Mouse (Mus musculus) forebrain, embryonic 16.5 days (tissue): Measurements from ENCODE around the gene Rasgef1b. TPM values are rescaled to one million over a fixed set of nuclear protein-coding genes. Genes with fewer than 3 reads are reported as not detected.
A peak's percentile ranks its signal among the peaks of the same experiment; 100 is the strongest.

Source experiments
- ATAC-seq: fragments of 200-750 bp; cut with Nextera tagmentation; 2 replicates; pipeline ENCODE4 v1.8.0; 2017; ENCODE audit warnings: mild to moderate bottlenecking, moderate library complexity
- H3K27ac ChIP-seq: fragments of 300-500 bp; sonication (generic); 2 replicates; pipeline ENCODE4 v1.5.1; 2014; ENCODE audit warnings: low read length, control low read depth
- H3K27me3 ChIP-seq: fragments of 300-500 bp; sonication (generic); replicated peaks from 2 replicates; pipeline ENCODE4 v1.6.1; 2014; ENCODE audit warnings: low read length; ENCODE audit not compliant: control insufficient read depth, insufficient read depth
- H3K36me3 ChIP-seq: fragments of 300-500 bp; sonication (generic); 2 replicates; pipeline ENCODE4 v1.6.1; 2014; ENCODE audit not compliant: control insufficient read depth, insufficient read depth
- H3K4me1 ChIP-seq: fragments of 300-500 bp; sonication (generic); replicated peaks from 2 replicates; pipeline ENCODE4 v1.6.1; 2014; ENCODE audit warnings: low read length; ENCODE audit not compliant: control insufficient read depth, insufficient read depth
- H3K4me2 ChIP-seq: fragments of 300-500 bp; sonication (generic); 2 replicates; pipeline ENCODE4 v1.6.1; 2014; ENCODE audit warnings: mild to moderate bottlenecking, low read length, control low read depth
- H3K4me3 ChIP-seq: fragments of 300-500 bp; sonication (generic); replicated peaks from 2 replicates; pipeline ENCODE4 v1.5.1; 2014; ENCODE audit warnings: mild to moderate bottlenecking, low read length, control low read depth
- H3K9ac ChIP-seq: fragments of 300-500 bp; sonication (generic); replicated peaks from 2 replicates; pipeline ENCODE4 v1.6.1; 2014; ENCODE audit warnings: low read depth, low read length, control low read depth
- H3K9me3 ChIP-seq: fragments of 300-500 bp; sonication (generic); 2 replicates; pipeline ENCODE4 v1.6.1; 2016; ENCODE audit warnings: low read length; ENCODE audit not compliant: control insufficient read depth
- WGBS: fragments of 180-500 bp; shearing (Covaris S2); extraction: QIAGEN DNeasy Blood & Tissue Kit; methylation state at CpG from one replicate; pipeline ENCODE4 v1.1.7; 2014; 5-methylcytosine and 5-hydroxymethylcytosine counted together
- polyA plus RNA-seq: library from polyadenylated mRNA; unstranded; fragments of >200 nt; fragmentation: Nextera tagmentation; extraction: Ambion mirVana; gene quantifications from 2 replicates; pipeline ENCODE4 v1.2.1, GENCODE M21; 2015

Gene Rasgef1b
- polyA plus RNA-seq, 1 experiment from 2014 or later, result 107 TPM

DNA sequence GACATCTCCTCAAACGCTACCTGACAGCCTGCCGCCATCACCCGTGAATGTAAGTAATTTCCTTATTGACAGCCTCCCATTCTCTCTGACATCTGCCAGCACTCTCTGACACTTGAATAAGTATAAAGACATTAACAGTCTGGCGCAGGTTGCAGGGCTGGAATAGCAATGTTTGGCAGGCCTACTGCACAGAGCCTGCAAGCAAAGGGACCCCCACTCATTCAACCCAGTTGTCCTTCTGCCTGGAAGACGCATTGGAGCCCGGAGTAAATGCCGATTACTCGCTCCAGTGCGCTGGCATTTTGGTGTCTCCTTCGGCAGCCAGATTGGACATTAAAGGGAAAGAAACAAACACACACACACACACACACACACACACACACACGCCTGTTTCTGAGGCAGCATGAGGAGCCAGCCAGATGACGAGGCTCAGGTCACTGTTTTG is 454.7 kb downstream of the Rasgef1b start:
- ATAC-seq, result peak; percentile 96
- Histone ChIP-seq H3K9ac (peak overlapping the region; percentile 10; the same call in 1 of the 2 replicates), H3K27me3 (no peaks in the 10 kb centered on the region), H3K27ac (peak overlapping the region; percentile 91), H3K4me3 (no peak overlapping the region), H3K9me3 (no peaks in the 10 kb centered on the region), H3K4me2 (peak overlapping the region; percentile 19), H3K36me3 (no peaks in the 10 kb centered on the region), H3K4me1 (peaks cover 26% of the 10 kb centered on the region)
- 5% methylated on average over 12 of the region's 12 CpGs for WGBS

GRCm38 (mm10) chr5:99271531-99271930 is 457.3 kb downstream of the Rasgef1b start:
- 43% methylated on average over 1 of the region's 1 CpGs for WGBS
- ATAC-seq, result no peak
- no peak overlapping the region for H3K9ac ChIP-seq
- H3K4me1 ChIP-seq, result peaks cover 24% of the 10 kb centered on the region
- no peak overlapping the region for H3K27ac ChIP-seq
- H3K4me3 ChIP-seq, result no peak overlapping the region
- H3K27me3 ChIP-seq, result no peaks in the 10 kb centered on the region
- H3K36me3 ChIP-seq, result no peaks in the 10 kb centered on the region
- H3K9me3 ChIP-seq, result no peaks in the 10 kb centered on the region
- H3K4me2 ChIP-seq, result no peak overlapping the region

DNA sequence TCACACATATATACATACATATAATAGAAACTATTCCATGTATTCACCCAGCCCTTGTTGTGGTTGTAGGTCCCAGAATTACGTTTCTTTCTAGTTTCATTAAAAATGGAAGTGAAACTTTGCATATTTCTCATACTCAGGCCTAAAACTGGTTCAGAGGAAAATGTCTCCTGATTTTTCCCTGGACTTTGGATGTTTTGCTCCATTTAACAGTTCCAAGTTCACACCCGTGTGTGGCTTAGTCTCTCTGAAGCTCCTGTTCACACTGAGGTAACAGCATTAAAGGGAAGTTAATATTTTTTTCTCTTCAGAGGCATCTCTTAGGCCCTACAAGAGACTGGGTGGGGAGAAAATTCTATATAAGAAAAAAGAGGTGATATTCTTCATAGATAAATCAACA is 459.7 kb downstream of the Rasgef1b start:
- Histone ChIP-seq H3K36me3 (no peaks in the 10 kb centered on the region), H3K4me1 (peaks cover 9% of the 10 kb centered on the region), H3K4me3 (no peak overlapping the region), H3K4me2 (no peak overlapping the region), H3K9ac (no peak overlapping the region), H3K27ac (no peak overlapping the region), H3K9me3 (no peaks in the 10 kb centered on the region), H3K27me3 (no peaks in the 10 kb centered on the region)
- WGBS, result 94% methylated on average over 2 of the region's 2 CpGs
- ATAC-seq, result no peak

DNA sequence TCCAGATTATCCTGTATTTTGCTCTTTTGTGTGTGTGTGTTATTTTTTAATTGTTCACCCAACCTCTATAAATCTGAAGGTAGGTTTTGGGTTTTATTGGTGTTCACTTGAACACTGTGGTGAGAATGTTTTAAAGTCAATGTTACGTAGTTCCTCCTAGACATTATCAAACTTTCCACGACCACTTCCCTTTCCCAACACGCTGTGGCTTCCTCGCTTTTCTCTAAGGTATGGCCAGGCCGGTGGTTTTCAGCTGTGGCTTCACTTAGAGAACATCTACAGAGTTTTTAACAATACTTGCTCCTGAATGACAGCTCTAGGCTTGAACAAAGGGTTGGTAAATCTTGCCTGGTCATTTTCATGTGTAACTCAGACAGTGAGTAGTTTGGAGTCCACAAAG is 461.5 kb downstream of the Rasgef1b start:
- Histone ChIP-seq H3K4me2 (no peak overlapping the region), H3K4me1 (no peaks in the 10 kb centered on the region), H3K27ac (no peak overlapping the region), H3K4me3 (no peak overlapping the region), H3K9ac (no peak overlapping the region), H3K36me3 (no peaks in the 10 kb centered on the region), H3K9me3 (no peaks in the 10 kb centered on the region), H3K27me3 (no peaks in the 10 kb centered on the region)
- ATAC-seq, result no peak
- 94% methylated on average over 5 of the region's 5 CpGs for WGBS

GRCm38 (mm10) chr5:99266301-99266700 is 462.6 kb downstream of the Rasgef1b start:
- ATAC-seq, result no peak
- Histone ChIP-seq H3K27ac (no peak overlapping the region), H3K4me2 (no peak overlapping the region), H3K4me3 (no peak overlapping the region), H3K27me3 (no peaks in the 10 kb centered on the region), H3K4me1 (no peaks in the 10 kb centered on the region), H3K9ac (no peak overlapping the region), H3K36me3 (no peaks in the 10 kb centered on the region), H3K9me3 (no peaks in the 10 kb centered on the region)
- WGBS, result 84% methylated on average over 8 of the region's 8 CpGs

DNA sequence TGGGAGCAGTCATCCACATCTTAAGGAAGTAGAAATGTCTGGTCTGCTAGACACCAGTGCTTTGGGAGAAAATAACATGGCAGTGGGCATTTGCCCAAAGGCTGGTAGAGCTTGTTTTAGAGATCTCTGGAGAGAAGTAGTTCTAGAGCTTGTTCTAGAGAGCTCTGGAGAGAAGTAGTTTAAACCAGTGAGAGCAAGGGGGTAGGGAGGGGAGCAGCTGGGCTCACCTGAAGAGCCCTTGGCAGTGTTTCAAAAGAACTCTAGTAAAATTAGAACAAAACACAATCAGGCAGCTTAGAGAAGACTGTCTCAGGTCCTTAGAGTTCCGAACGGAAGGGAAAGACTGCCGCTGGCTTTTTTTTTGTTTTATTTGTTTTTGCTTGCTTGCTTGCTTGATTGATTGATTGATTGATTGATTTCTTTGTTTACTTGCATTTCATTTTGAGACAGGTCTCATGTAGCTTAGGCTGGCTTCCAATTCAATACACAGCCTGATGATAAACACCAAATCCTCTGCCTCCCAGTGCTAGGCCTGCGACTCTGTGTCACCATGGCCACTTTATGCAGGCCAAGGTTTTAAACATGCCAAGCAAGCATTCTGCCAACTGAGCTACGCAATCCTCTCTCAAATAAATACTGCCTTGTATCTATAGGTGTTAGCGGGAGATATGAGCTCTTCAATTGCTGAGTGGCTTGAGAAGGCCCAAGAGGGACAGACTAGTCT is 466.5 kb downstream of the Rasgef1b start:
- Histone ChIP-seq H3K27me3 (no peaks in the 10 kb centered on the region), H3K27ac (no peak overlapping the region), H3K4me3 (no peak overlapping the region), H3K4me2 (no peak overlapping the region), H3K4me1 (0 out of 2 replicates have a peak, but pooled peaks cover 3% of the 10 kb centered on the region), H3K36me3 (no peaks in the 10 kb centered on the region), H3K9me3 (no peaks in the 10 kb centered on the region), H3K9ac (no peak overlapping the region)
- no peak for ATAC-seq
- WGBS, result 60% methylated on average over 6 of the region's 6 CpGs

GRCm38 (mm10) chr5:99261121-99261724 is 467.6 kb downstream of the Rasgef1b start:
- no peak for ATAC-seq
- no peak overlapping the region for H3K4me2 ChIP-seq
- H3K9me3 ChIP-seq, result no peaks in the 10 kb centered on the region
- H3K4me3 ChIP-seq, result no peak overlapping the region
- H3K27me3 ChIP-seq, result no peaks in the 10 kb centered on the region
- WGBS, result 74% methylated on average over 4 of the region's 4 CpGs
- H3K4me1 ChIP-seq, result 0 out of 2 replicates have a peak, but pooled peaks cover 3% of the 10 kb centered on the region
- H3K9ac ChIP-seq, result no peak overlapping the region
- no peak overlapping the region for H3K27ac ChIP-seq
- no peaks in the 10 kb centered on the region for H3K36me3 ChIP-seq

- no peaks in the 10 kb centered on the region for H3K36me3 ChIP-seq
- H3K27me3 ChIP-seq, result no peaks in the 10 kb centered on the region
- H3K27ac ChIP-seq, result no peak overlapping the region
- peaks cover 7% of the 10 kb centered on the region; the same call in 1 of the 2 replicates for H3K4me1 ChIP-seq
- H3K9ac ChIP-seq, result no peak overlapping the region
- no peak overlapping the region for H3K4me2 ChIP-seq
- no peaks in the 10 kb centered on the region for H3K9me3 ChIP-seq
- WGBS, result 86% methylated on average over 4 of the region's 4 CpGs
- no peak for ATAC-seq
- H3K4me3 ChIP-seq, result no peak overlapping the region
Observed at GRCm38 (mm10) chr5:99258003-99258500, 470.8 kb downstream of the Rasgef1b start.

DNA sequence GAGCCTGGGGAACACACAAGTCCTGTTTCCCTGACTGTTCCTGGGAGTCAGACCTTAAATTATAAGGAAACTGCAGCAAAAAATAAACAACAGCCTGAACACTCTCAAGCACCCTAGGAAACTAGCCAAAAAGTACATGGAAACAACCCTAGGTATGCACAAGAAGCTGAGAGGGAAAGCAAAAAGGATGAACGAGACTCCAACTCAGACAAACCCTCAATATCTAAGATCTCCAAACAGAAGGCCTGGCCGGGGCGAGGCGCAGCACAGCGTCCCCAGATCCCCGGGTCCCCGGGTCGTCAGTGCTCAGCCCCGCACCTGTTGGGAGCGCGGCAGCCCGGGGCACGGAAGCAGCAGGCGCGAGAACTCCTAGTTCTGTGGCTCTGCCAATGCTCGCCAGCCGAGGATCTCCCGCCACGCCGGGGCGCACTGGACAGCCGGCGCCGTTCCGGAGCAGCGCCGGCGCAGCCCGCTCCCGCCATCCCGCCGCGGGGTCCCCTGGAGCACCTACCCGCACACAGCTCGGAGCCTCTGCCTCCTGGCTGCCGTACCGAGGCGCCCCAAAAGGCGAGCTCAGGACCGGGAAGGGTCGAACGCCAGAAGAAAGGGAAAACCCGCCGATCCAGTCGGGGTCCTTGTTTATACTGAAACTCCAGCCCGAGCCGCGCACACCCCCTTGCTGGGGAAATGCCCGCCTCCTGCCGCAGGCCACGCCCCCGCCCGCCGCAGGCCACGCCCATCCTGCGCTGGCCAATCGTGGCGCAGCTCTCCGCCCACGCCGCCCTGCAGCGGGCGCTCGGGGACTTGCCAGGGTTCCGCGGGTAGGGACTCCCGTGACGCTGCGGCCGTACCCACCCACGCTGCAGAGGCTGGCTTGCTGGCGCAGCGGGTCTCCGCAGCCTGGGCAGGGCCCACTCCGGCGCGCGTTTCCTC is 476.4 kb downstream of the Rasgef1b start:
- Histone ChIP-seq H3K9me3 (no peaks in the 10 kb centered on the region), H3K27ac (peak overlapping the region; percentile 91), H3K4me1 (peaks cover 19% of the 10 kb centered on the region), H3K9ac (peak overlapping the region; percentile 71), H3K4me3 (peak overlapping the region; percentile 77), H3K27me3 (no peaks in the 10 kb centered on the region), H3K4me2 (peak overlapping the region; percentile 58), H3K36me3 (no peaks in the 10 kb centered on the region)
- ATAC-seq, result peak; percentile 94
- under 1% methylated on average over 78 of the region's 78 CpGs for WGBS
